Mouse (Mus musculus) hindbrain, embryonic 15.5 days (tissue): ENCODE data around the gene Vmn1r130. TPM values are rescaled to one million over a fixed set of nuclear protein-coding genes. Genes with fewer than 3 reads are reported as not detected.
"Not testable (repeated sequence)": the region's sequence is repeated elsewhere in the genome, so short reads cannot be mapped to it uniquely, and the experiment has no call there.

Experiments
- ATAC-seq: fragments of 200-750 bp; cut with Nextera tagmentation; 2 replicates; pipeline ENCODE4 v1.8.0; 2017; ENCODE audit warnings: low read depth, moderate number of reproducible peaks, moderate TSS enrichment; ENCODE audit not compliant: low FRiP score
- H3K27ac ChIP-seq: fragments of 300-500 bp; sonication (generic); replicated peaks from 2 replicates; pipeline ENCODE4 v1.5.1; 2015; ENCODE audit warnings: mild to moderate bottlenecking, inconsistent platforms
- H3K27me3 ChIP-seq: fragments of 300-500 bp; sonication (generic); 2 replicates; pipeline ENCODE4 v1.6.1; 2015; ENCODE audit warnings: control low read depth, inconsistent platforms
- H3K36me3 ChIP-seq: fragments of 300-500 bp; sonication (generic); 2 replicates; pipeline ENCODE4 v1.6.1; 2015; ENCODE audit warnings: control low read depth, inconsistent platforms
- H3K4me1 ChIP-seq: fragments of 300-500 bp; sonication (generic); replicated peaks from 2 replicates; pipeline ENCODE4 v1.6.1; 2015; ENCODE audit warnings: control low read depth, inconsistent platforms
- H3K4me2 ChIP-seq: fragments of 300-500 bp; sonication (generic); 2 replicates; pipeline ENCODE4 v1.6.1; 2015; ENCODE audit warnings: moderate library complexity, mild to moderate bottlenecking, inconsistent platforms
- H3K4me3 ChIP-seq: fragments of 300-500 bp; sonication (generic); 2 replicates; pipeline ENCODE4 v1.5.1; 2015; ENCODE audit warnings: mild to moderate bottlenecking, inconsistent platforms
- H3K9ac ChIP-seq: fragments of 300-500 bp; sonication (generic); 2 replicates; pipeline ENCODE4 v1.6.1; 2015; ENCODE audit warnings: inconsistent platforms
- H3K9me3 ChIP-seq: fragments of 300-500 bp; sonication (generic); 2 replicates; pipeline ENCODE4 v1.6.1; 2016; ENCODE audit warnings: control low read depth, inconsistent platforms
- WGBS: fragments of 180-500 bp; shearing (Covaris S2); methylation state at CpG from one replicate; pipeline ENCODE4 v1.1.7; 2015; 5-methylcytosine and 5-hydroxymethylcytosine counted together
- polyA plus RNA-seq: library from polyadenylated mRNA; unstranded; fragments of >200 nt; fragmentation: Nextera tagmentation; extraction: Ambion mirVana; gene quantifications from 2 replicates; pipeline ENCODE4 v1.2.1, GENCODE M21; 2015

Gene Vmn1r130
- polyA plus RNA-seq = not detected in 2 replicates

DNA sequence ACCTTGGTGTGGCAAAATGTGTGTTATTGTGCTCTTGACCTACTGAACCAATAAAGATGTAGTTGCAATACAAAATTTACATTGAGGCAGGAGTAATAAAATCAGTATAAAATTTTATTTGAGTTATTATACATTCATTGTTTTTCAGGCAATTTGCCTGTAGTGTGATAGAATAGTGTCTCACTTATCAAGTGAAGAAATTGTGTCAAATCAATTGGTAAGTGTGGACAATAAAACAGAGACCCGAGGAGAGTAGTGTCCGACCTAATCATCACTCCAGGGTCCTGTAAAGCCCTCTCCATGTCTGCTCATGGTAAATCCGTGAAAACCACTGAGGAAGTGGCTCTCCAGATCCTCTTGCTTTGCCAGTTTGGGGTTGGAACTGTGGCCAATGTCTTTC is at the start of gene Vmn1r130:
Gene Vmn1r130 (plus strand): TSS at position 301 of the 400 bp plus-strand sequence.
- not testable (repeated sequence) for H3K9me3 ChIP-seq, H3K9ac ChIP-seq, H3K27me3 ChIP-seq, H3K36me3 ChIP-seq, H3K27ac ChIP-seq, H3K4me2 ChIP-seq, ATAC-seq, H3K4me1 ChIP-seq, H3K4me3 ChIP-seq
- no CpG with 5 or more reads among the region's 3 CpGs for WGBS

DNA sequence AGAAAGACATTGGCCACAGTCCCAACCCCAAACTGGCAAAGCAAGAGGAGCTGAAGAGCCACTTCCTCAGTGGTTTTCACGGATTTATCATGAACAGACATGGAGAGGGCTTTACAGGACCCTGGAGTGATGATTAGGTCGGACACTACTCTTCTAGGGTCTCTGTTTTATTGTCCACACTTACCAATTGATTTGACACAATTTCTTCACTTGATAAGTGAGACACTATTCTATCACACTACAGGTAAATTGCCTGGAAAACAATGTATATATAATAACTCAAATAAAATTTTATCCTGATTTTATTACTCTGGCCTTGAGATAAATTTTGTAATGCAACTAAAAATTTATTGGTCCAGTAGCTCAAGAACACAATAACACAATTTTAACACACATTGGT is 34.4 kb downstream of the Vmn1r130 start, which contains the start of gene Vmn1r131:
Gene Vmn1r131 (minus strand): TSS at position 101 of the 400 bp plus-strand sequence.
- not testable (repeated sequence) for H3K9me3 ChIP-seq, H3K27me3 ChIP-seq, ATAC-seq, H3K36me3 ChIP-seq, H3K27ac ChIP-seq, H3K9ac ChIP-seq, H3K4me1 ChIP-seq, H3K4me2 ChIP-seq, H3K4me3 ChIP-seq
- no CpG with 5 or more reads among the region's 2 CpGs for WGBS

Other genes with a start within 250 kb of the Vmn1r130 start
- gene Vmn1r125, start 239.6 kb upstream of the Vmn1r130 start, polyA plus RNA-seq = not detected in 2 replicates
- not detected in 2 replicates for gene Vmn1r126, start 210.3 kb upstream of the Vmn1r130 start, polyA plus RNA-seq
- gene Vmn1r127, start 191.9 kb upstream of the Vmn1r130 start, polyA plus RNA-seq = not detected in 2 replicates
- gene Vmn1r128, start 162.4 kb upstream of the Vmn1r130 start, polyA plus RNA-seq = not detected in 2 replicates
- gene Vmn1r129, start 150.5 kb upstream of the Vmn1r130 start, polyA plus RNA-seq = not detected in 2 replicates
- gene Gm6882, start 79.0 kb upstream of the Vmn1r130 start, polyA plus RNA-seq = not detected in 2 replicates
- not detected in 2 replicates for gene Vmn1r131, start 34.3 kb downstream of the Vmn1r130 start, polyA plus RNA-seq
- gene Vmn1r132, start 102.3 kb downstream of the Vmn1r130 start, polyA plus RNA-seq = not detected in 2 replicates
- not detected in 2 replicates for gene Gm4175, start 249.7 kb downstream of the Vmn1r130 start, polyA plus RNA-seq